Mouse (Mus musculus) lung, embryonic 14.5 days (tissue): ENCODE data around the gene Mpz. TPM values are rescaled to one million over a fixed set of nuclear protein-coding genes. Genes with fewer than 3 reads are reported as not detected.

Experiments
- ATAC-seq: fragments of 200-750 bp; cut with Nextera tagmentation; 2 replicates; pipeline ENCODE4 v1.8.0; 2017; ENCODE audit warnings: mild to moderate bottlenecking, moderate TSS enrichment, moderate library complexity; ENCODE audit not compliant: insufficient read depth
- DNase-seq: peaks from one replicate; pipeline ENCODE4 v3.0.0-alpha.2; 2015
- H3K27ac ChIP-seq: fragments of 300-500 bp; sonication (generic); 2 replicates; pipeline ENCODE4 v1.5.1; 2014; ENCODE audit warnings: low read depth, mild to moderate bottlenecking, moderate library complexity
- H3K27me3 ChIP-seq: fragments of 300-500 bp; sonication (generic); 2 replicates; pipeline ENCODE4 v1.6.1; 2014; ENCODE audit warnings: low read length, control low read depth; ENCODE audit not compliant: insufficient read depth
- H3K36me3 ChIP-seq: fragments of 300-500 bp; sonication (generic); 2 replicates; pipeline ENCODE4 v1.6.1; 2014; ENCODE audit warnings: control low read depth; ENCODE audit not compliant: insufficient read depth
- H3K4me1 ChIP-seq: fragments of 300-500 bp; sonication (generic); 2 replicates; pipeline ENCODE4 v1.6.1; 2014; ENCODE audit warnings: antibody characterized with exemption, control low read depth; ENCODE audit not compliant: insufficient read depth
- H3K4me2 ChIP-seq: fragments of 300-500 bp; sonication (generic); 2 replicates; pipeline ENCODE4 v1.6.1; 2014; ENCODE audit warnings: mild to moderate bottlenecking
- H3K4me3 ChIP-seq: fragments of 300-500 bp; sonication (generic); 2 replicates; pipeline ENCODE4 v1.5.1; 2014; ENCODE audit warnings: low read depth, low read length
- H3K9ac ChIP-seq: fragments of 300-500 bp; sonication (generic); 2 replicates; pipeline ENCODE4 v1.6.1; 2014
- H3K9me3 ChIP-seq: fragments of 300-500 bp; sonication (generic); 2 replicates; pipeline ENCODE4 v1.6.1; 2016; ENCODE audit warnings: low read depth, low read length, control low read depth
- CTCF ChIP-seq: IDR thresholded peaks from 2 replicates; pipeline ENCODE4 v1.5.1; 2016; ENCODE audit warnings: antibody characterized with exemption, low read depth
- WGBS: fragments of 180-500 bp; shearing (Covaris S2); extraction: QIAGEN DNeasy Blood & Tissue Kit; methylation state at CpG from one replicate; pipeline ENCODE4 v1.1.7; 2014; 5-methylcytosine and 5-hydroxymethylcytosine counted together
- polyA plus RNA-seq: library from polyadenylated mRNA; unstranded; fragments of >200 nt; fragmentation: Nextera tagmentation; extraction: Ambion mirVana; gene quantifications from 2 replicates; pipeline ENCODE4 v1.2.1, GENCODE M21; 2014

Mpz gene
- polyA plus RNA-seq, 1 experiment from 2014 or later, result 0.24 TPM

GRCm38 (mm10) chr1:171187851-171188700 is 37.6 kb downstream of the Mpz start:
- Histone ChIP-seq H3K9ac (no peak overlapping the region), H3K4me3 (no peak overlapping the region), H3K4me1 (peaks cover 10% of the 10 kb centered on the region), H3K36me3 (no peaks in the 10 kb centered on the region), H3K27me3 (peaks cover 9% of the 10 kb centered on the region), H3K9me3 (no peaks in the 10 kb centered on the region), H3K27ac (no peak overlapping the region), H3K4me2 (no peak overlapping the region)
- DNase-seq (no peak), ATAC-seq (no peak)
- no peak for TF ChIP-seq CTCF
- WGBS, result 71% methylated on average over 13 of the region's 13 CpGs

GRCm38 (mm10) chr1:171189046-171189445 is 38.5 kb downstream of the Mpz start:
- H3K27ac ChIP-seq, result peak overlapping the region; percentile 65

GRCm38 (mm10) chr1:171189476-171190114 is 39.1 kb downstream of the Mpz start:
- Histone ChIP-seq H3K9me3 (no peaks in the 10 kb centered on the region), H3K27ac (peak overlapping the region; percentile 65), H3K4me3 (no peak overlapping the region), H3K27me3 (peaks cover 24% of the 10 kb centered on the region), H3K9ac (no peak overlapping the region), H3K4me2 (peak overlapping the region; percentile 31), H3K36me3 (no peaks in the 10 kb centered on the region), H3K4me1 (peaks cover 10% of the 10 kb centered on the region)
- WGBS, result 45% methylated on average over 14 of the region's 14 CpGs
- DNase-seq (no peak), ATAC-seq (peak; percentile 61)
- no peak for TF ChIP-seq CTCF

More at GRCm38 (mm10) chr1:171189046-171189445, 38.5 kb downstream of the Mpz start:
- Histone ChIP-seq H3K27me3 (peaks cover 19% of the 10 kb centered on the region), H3K36me3 (no peaks in the 10 kb centered on the region), H3K9me3 (no peaks in the 10 kb centered on the region), H3K4me1 (peaks cover 10% of the 10 kb centered on the region), H3K4me3 (no peak overlapping the region), H3K9ac (no peak overlapping the region), H3K4me2 (peak overlapping the region; percentile 31)
- 13% methylated on average over 8 of the region's 8 CpGs for WGBS
- TF ChIP-seq CTCF, result no peak
- ATAC-seq, result peak; percentile 40; the same call in 1 of the 2 replicates
- DNase-seq, result peak; percentile 65

GRCm38 (mm10) chr1:171190832-171191231 is 40.3 kb downstream of the Mpz start:
- 90% methylated on average over 9 of the region's 9 CpGs for WGBS
- peaks cover 36% of the 10 kb centered on the region for H3K27me3 ChIP-seq
- no peak overlapping the region for H3K4me2 ChIP-seq
- H3K4me3 ChIP-seq, result no peak overlapping the region
- no peaks in the 10 kb centered on the region for H3K36me3 ChIP-seq
- no peaks in the 10 kb centered on the region for H3K9me3 ChIP-seq
- H3K9ac ChIP-seq, result no peak overlapping the region
- TF ChIP-seq CTCF, result no peak
- no peak overlapping the region for H3K27ac ChIP-seq
- no peak for DNase-seq
- no peak for ATAC-seq
- peaks cover 10% of the 10 kb centered on the region for H3K4me1 ChIP-seq

- peaks cover 10% of the 10 kb centered on the region for H3K4me1 ChIP-seq
- 37% methylated on average over 10 of the region's 10 CpGs for WGBS
Measured at GRCm38 (mm10) chr1:171192283-171192682, 41.8 kb downstream of the Mpz start.

GRCm38 (mm10) chr1:171193093-171193840 is 42.8 kb downstream of the Mpz start:
- ATAC-seq (no peak), DNase-seq (peak; percentile 26)
- Histone ChIP-seq H3K4me3 (peak overlapping the region; percentile 10; the same call in 1 of the 2 replicates), H3K36me3 (no peaks in the 10 kb centered on the region), H3K27me3 (peaks cover 51% of the 10 kb centered on the region), H3K4me2 (peak overlapping the region; percentile 44), H3K27ac (no peak overlapping the region), H3K9ac (no peak overlapping the region), H3K4me1 (peaks cover 10% of the 10 kb centered on the region), H3K9me3 (no peaks in the 10 kb centered on the region)
- 7% methylated on average over 18 of the region's 18 CpGs for WGBS
- TF ChIP-seq CTCF, result no peak

More at GRCm38 (mm10) chr1:171192283-171192682, 41.8 kb downstream of the Mpz start:
- TF ChIP-seq CTCF, result no peak
- Histone ChIP-seq H3K9me3 (no peaks in the 10 kb centered on the region), H3K9ac (no peak overlapping the region), H3K36me3 (no peaks in the 10 kb centered on the region), H3K27me3 (peaks cover 51% of the 10 kb centered on the region), H3K27ac (no peak overlapping the region), H3K4me3 (no peak overlapping the region), H3K4me2 (no peak overlapping the region)
- DNase-seq (no peak), ATAC-seq (no peak)
